Mouse (Mus musculus): ENCODE measurements at regions not wholly inside any gene's neighbourhood (a gene's known extent, or its start where the extent isn't known, plus 50 kb on each side); places are given as distances from the start of the nearest gene placed in this dataset.
A peak's percentile ranks its signal among the peaks of the same experiment; 100 is the strongest.

- H3K4me1 ChIP-seq (ENCODE audit: control insufficient read depth, insufficient read depth, low read length), result no peaks in the 10 kb centered on the region
- no peak for ATAC-seq (ENCODE audit: low FRiP score, low TSS enrichment)
- no peak overlapping the region for H3K4me2 ChIP-seq (ENCODE audit: low read length)
- no peak for DNase-seq
- no peaks in the 10 kb centered on the region for H3K27me3 ChIP-seq (ENCODE audit: control insufficient read depth, insufficient read depth, low read length)
- no peak overlapping the region for H3K9ac ChIP-seq (replicated peaks; ENCODE audit: low read length)
- 85% methylated on average over 9 of the region's 9 CpGs for WGBS
- H3K9me3 ChIP-seq (ENCODE audit: control insufficient read depth, low read length), result no peaks in the 10 kb centered on the region
- no peak overlapping the region for H3K4me3 ChIP-seq (replicated peaks; ENCODE audit: low read depth, low read length)
- H3K36me3 ChIP-seq (ENCODE audit: control insufficient read depth, insufficient read depth, low read length), result no peaks in the 10 kb centered on the region
- H3K27ac ChIP-seq (replicated peaks; ENCODE audit: low read depth, low read length), result no peak overlapping the region
These were observed 275.5 kb downstream of the Cdh10 start for GRCm38 (mm10) chr15:19094061-19094810.

GRCm38 (mm10) chr15:19114951-19115350, 296.2 kb downstream of the Cdh10 start:
- Histone ChIP-seq H3K4me1 (ENCODE audit: control insufficient read depth, insufficient read depth, low read length) (no peaks in the 10 kb centered on the region), H3K4me3 (replicated peaks; ENCODE audit: low read depth, low read length) (no peak overlapping the region), H3K36me3 (ENCODE audit: control insufficient read depth, insufficient read depth, low read length) (no peaks in the 10 kb centered on the region), H3K9me3 (ENCODE audit: control insufficient read depth, low read length) (no peaks in the 10 kb centered on the region), H3K9ac (replicated peaks; ENCODE audit: low read length) (no peak overlapping the region), H3K27me3 (ENCODE audit: control insufficient read depth, insufficient read depth, low read length) (no peaks in the 10 kb centered on the region), H3K27ac (replicated peaks; ENCODE audit: low read depth, low read length) (no peak overlapping the region), H3K4me2 (ENCODE audit: low read length) (no peak overlapping the region)
- WGBS, result 67% methylated on average over 1 of the region's 1 CpGs
- ATAC-seq (ENCODE audit: low FRiP score, low TSS enrichment), result no peak
- no peak for DNase-seq

GRCm38 (mm10) chr15:19118995-19119394, 300.2 kb downstream of the Cdh10 start:
- Histone ChIP-seq H3K36me3 (ENCODE audit: control insufficient read depth, insufficient read depth, low read length) (no peaks in the 10 kb centered on the region), H3K27ac (replicated peaks; ENCODE audit: low read depth, low read length) (no peak overlapping the region), H3K4me2 (ENCODE audit: low read length) (no peak overlapping the region), H3K4me3 (replicated peaks; ENCODE audit: low read depth, low read length) (no peak overlapping the region), H3K9me3 (ENCODE audit: control insufficient read depth, low read length) (no peaks in the 10 kb centered on the region), H3K27me3 (ENCODE audit: control insufficient read depth, insufficient read depth, low read length) (no peaks in the 10 kb centered on the region), H3K9ac (replicated peaks; ENCODE audit: low read length) (no peak overlapping the region), H3K4me1 (ENCODE audit: control insufficient read depth, insufficient read depth, low read length) (no peaks in the 10 kb centered on the region)
- DNase-seq (no peak), ATAC-seq (ENCODE audit: low FRiP score, low TSS enrichment) (no peak)
- WGBS, result 74% methylated on average over 2 of the region's 2 CpGs

GRCm38 (mm10) chr15:19127454-19127853, 308.7 kb downstream of the Cdh10 start:
- H3K4me2 ChIP-seq (ENCODE audit: low read length), result no peak overlapping the region
- no peaks in the 10 kb centered on the region for H3K9me3 ChIP-seq (ENCODE audit: control insufficient read depth, low read length)
- ATAC-seq (ENCODE audit: low FRiP score, low TSS enrichment) (no peak), DNase-seq (no peak)
- H3K36me3 ChIP-seq (ENCODE audit: control insufficient read depth, insufficient read depth, low read length), result no peaks in the 10 kb centered on the region
- H3K27me3 ChIP-seq (ENCODE audit: control insufficient read depth, insufficient read depth, low read length), result no peaks in the 10 kb centered on the region
- H3K9ac ChIP-seq (replicated peaks; ENCODE audit: low read length), result no peak overlapping the region
- H3K27ac ChIP-seq (replicated peaks; ENCODE audit: low read depth, low read length), result no peak overlapping the region
- H3K4me3 ChIP-seq (replicated peaks; ENCODE audit: low read depth, low read length), result no peak overlapping the region
- H3K4me1 ChIP-seq (ENCODE audit: control insufficient read depth, insufficient read depth, low read length), result no peaks in the 10 kb centered on the region

- ATAC-seq (ENCODE audit: low FRiP score, low TSS enrichment), result no peak
- H3K4me1 ChIP-seq (ENCODE audit: control insufficient read depth, insufficient read depth, low read length), result no peaks in the 10 kb centered on the region
- no peak overlapping the region for H3K9ac ChIP-seq (replicated peaks; ENCODE audit: low read length)
- H3K27me3 ChIP-seq (ENCODE audit: control insufficient read depth, insufficient read depth, low read length), result no peaks in the 10 kb centered on the region
- H3K9me3 ChIP-seq (ENCODE audit: control insufficient read depth, low read length), result no peaks in the 10 kb centered on the region
- no peak overlapping the region for H3K4me2 ChIP-seq (ENCODE audit: low read length)
- H3K27ac ChIP-seq (replicated peaks; ENCODE audit: low read depth, low read length), result no peak overlapping the region
- no peak overlapping the region for H3K4me3 ChIP-seq (replicated peaks; ENCODE audit: low read depth, low read length)
- 94% methylated on average over 1 of the region's 1 CpGs for WGBS
- DNase-seq, result no peak
- H3K36me3 ChIP-seq (ENCODE audit: control insufficient read depth, insufficient read depth, low read length), result no peaks in the 10 kb centered on the region
These were observed 310.6 kb downstream of the Cdh10 start for GRCm38 (mm10) chr15:19129316-19129715.

GRCm38 (mm10) chr15:19153682-19154081, 334.9 kb downstream of the Cdh10 start:
- DNase-seq, result no peak

GRCm38 (mm10) chr15:19162119-19162888, 343.6 kb downstream of the Cdh10 start:
- H3K9me3 ChIP-seq (ENCODE audit: control insufficient read depth, low read length), result no peaks in the 10 kb centered on the region
- H3K36me3 ChIP-seq (ENCODE audit: control insufficient read depth, insufficient read depth, low read length), result no peaks in the 10 kb centered on the region
- ATAC-seq (ENCODE audit: low FRiP score, low TSS enrichment) (peak; percentile 70), DNase-seq (peak; percentile 52)
- H3K9ac ChIP-seq (replicated peaks; ENCODE audit: low read length), result no peak overlapping the region
- no peaks in the 10 kb centered on the region for H3K27me3 ChIP-seq (ENCODE audit: control insufficient read depth, insufficient read depth, low read length)
- no peak overlapping the region for H3K4me2 ChIP-seq (ENCODE audit: low read length)
- no peak overlapping the region for H3K27ac ChIP-seq (replicated peaks; ENCODE audit: low read depth, low read length)
- no peaks in the 10 kb centered on the region for H3K4me1 ChIP-seq (ENCODE audit: control insufficient read depth, insufficient read depth, low read length)
- no peak overlapping the region for H3K4me3 ChIP-seq (replicated peaks; ENCODE audit: low read depth, low read length)
- 77% methylated on average over 6 of the region's 6 CpGs for WGBS

More at GRCm38 (mm10) chr15:19153682-19154081, 334.9 kb downstream of the Cdh10 start:
- H3K4me1 ChIP-seq (ENCODE audit: control insufficient read depth, insufficient read depth, low read length), result no peaks in the 10 kb centered on the region
- no peak overlapping the region for H3K27ac ChIP-seq (replicated peaks; ENCODE audit: low read depth, low read length)
- H3K27me3 ChIP-seq (ENCODE audit: control insufficient read depth, insufficient read depth, low read length), result no peaks in the 10 kb centered on the region
- H3K36me3 ChIP-seq (ENCODE audit: control insufficient read depth, insufficient read depth, low read length), result no peaks in the 10 kb centered on the region
- H3K4me3 ChIP-seq (replicated peaks; ENCODE audit: low read depth, low read length), result no peak overlapping the region
- ATAC-seq (ENCODE audit: low FRiP score, low TSS enrichment), result no peak
- no peak overlapping the region for H3K4me2 ChIP-seq (ENCODE audit: low read length)
- H3K9me3 ChIP-seq (ENCODE audit: control insufficient read depth, low read length), result no peaks in the 10 kb centered on the region
- H3K9ac ChIP-seq (replicated peaks; ENCODE audit: low read length), result no peak overlapping the region

- H3K4me2 ChIP-seq (ENCODE audit: low read length), result no peak overlapping the region
- H3K4me1 ChIP-seq (ENCODE audit: control insufficient read depth, insufficient read depth, low read length), result no peaks in the 10 kb centered on the region
- no peak overlapping the region for H3K4me3 ChIP-seq (replicated peaks; ENCODE audit: low read depth, low read length)
- no peak overlapping the region for H3K9ac ChIP-seq (replicated peaks; ENCODE audit: low read length)
- H3K9me3 ChIP-seq (ENCODE audit: control insufficient read depth, low read length), result no peaks in the 10 kb centered on the region
- DNase-seq (no peak), ATAC-seq (ENCODE audit: low FRiP score, low TSS enrichment) (no peak)
- WGBS, result 83% methylated on average over 4 of the region's 4 CpGs
- no peaks in the 10 kb centered on the region for H3K27me3 ChIP-seq (ENCODE audit: control insufficient read depth, insufficient read depth, low read length)
- no peak overlapping the region for H3K27ac ChIP-seq (replicated peaks; ENCODE audit: low read depth, low read length)
- no peaks in the 10 kb centered on the region for H3K36me3 ChIP-seq (ENCODE audit: control insufficient read depth, insufficient read depth, low read length)
These were observed 356.7 kb downstream of the Cdh10 start for GRCm38 (mm10) chr15:19175470-19175869.
